Mouse (Mus musculus): ENCODE data around the gene 1700122O11Rik. TPM values are rescaled to one million over a fixed set of nuclear protein-coding genes. Genes with fewer than 3 reads are reported as not detected.

Gene 1700122O11Rik
- polyA plus RNA-seq, 1 experiment from 2014 or later, result not detected

DNA sequence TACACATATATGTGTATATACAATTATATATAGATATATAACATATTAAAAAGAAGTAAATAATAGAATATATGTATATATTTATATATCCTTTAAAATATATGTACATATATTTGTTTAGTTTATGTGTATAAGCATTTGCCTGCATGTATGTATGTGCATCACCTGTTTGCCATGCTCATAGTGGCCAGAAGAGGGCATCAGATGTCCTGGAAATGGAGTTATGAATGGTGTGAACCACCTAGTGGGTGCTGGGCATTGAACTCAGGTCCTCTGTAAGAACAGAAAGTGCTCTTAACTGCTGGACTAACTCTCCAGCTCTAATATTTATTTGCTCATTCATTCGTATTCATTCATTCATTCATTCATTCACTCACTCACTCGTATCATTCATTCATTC lies 15.6 kb upstream of the 1700122O11Rik start:
- ATAC-seq (ENCODE audit: insufficient number of reproducible peaks, insufficient read depth, low FRiP score, low read depth), result no peak
- H3K9ac ChIP-seq (replicated peaks; ENCODE audit: low read depth, low read length), result no peak overlapping the region
- H3K9me3 ChIP-seq (ENCODE audit: control insufficient read depth, low read depth, low read length), result no peaks in the 10 kb centered on the region
- H3K4me2 ChIP-seq (replicated peaks; ENCODE audit: low read depth, low read length), result no peak overlapping the region
- no peak overlapping the region for H3K4me3 ChIP-seq (ENCODE audit: low read depth, low read length)
- H3K36me3 ChIP-seq (ENCODE audit: control insufficient read depth, insufficient read depth, low read length), result no peaks in the 10 kb centered on the region
- 0 out of 2 replicates have a peak, but pooled peaks cover 9% of the 10 kb centered on the region for H3K4me1 ChIP-seq (ENCODE audit: control insufficient read depth, insufficient read depth, low read length)
- WGBS, result 77% methylated on average over 2 of the region's 2 CpGs
- H3K27ac ChIP-seq (ENCODE audit: low read length), result no peak overlapping the region
- H3K27me3 ChIP-seq (ENCODE audit: control insufficient read depth, insufficient read depth, low read length), result 0 out of 2 replicates have a peak, but pooled peaks cover 4% of the 10 kb centered on the region

DNA sequence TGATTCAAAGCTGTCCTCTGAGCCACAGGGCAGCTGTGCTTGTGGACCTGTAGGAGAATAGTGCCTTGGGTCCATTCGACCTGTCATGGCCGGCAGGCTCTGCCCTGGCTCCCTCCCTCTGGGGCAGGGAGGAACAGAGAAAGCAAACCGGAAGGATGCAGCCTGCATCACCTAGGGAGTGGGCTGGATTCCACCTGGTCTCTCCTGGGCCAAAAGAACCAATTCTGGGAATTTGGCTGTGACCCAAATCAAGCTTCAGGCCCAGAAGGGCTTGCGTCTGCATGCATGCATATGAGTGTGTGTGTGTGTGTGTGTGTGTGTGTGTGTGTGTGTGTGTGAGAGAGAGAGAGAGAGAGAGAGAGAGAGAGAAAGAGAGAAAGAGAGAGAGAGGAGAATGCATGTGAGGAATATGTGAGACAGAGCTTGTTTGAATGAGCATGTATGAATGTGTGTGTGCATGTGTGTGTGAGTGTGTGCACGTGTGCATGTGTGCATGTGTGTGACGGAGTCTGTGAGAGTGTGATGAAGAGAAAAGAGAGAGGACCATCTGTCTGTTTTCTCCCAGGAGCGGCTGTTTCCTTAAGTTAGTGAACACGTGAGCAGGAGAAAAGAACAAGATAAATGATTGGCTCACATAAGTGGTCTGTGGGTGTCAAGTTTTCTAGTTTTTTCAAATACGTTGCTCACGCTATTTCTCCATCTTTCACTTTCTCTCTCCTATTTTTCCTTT lies 14.4 kb upstream of the 1700122O11Rik start:
- ATAC-seq (ENCODE audit: insufficient number of reproducible peaks, insufficient read depth, low FRiP score, low read depth), result no peak
- Histone ChIP-seq H3K36me3 (ENCODE audit: control insufficient read depth, insufficient read depth, low read length) (no peaks in the 10 kb centered on the region), H3K9ac (replicated peaks; ENCODE audit: low read depth, low read length) (no peak overlapping the region), H3K27me3 (ENCODE audit: control insufficient read depth, insufficient read depth, low read length) (no peaks in the 10 kb centered on the region), H3K4me1 (ENCODE audit: control insufficient read depth, insufficient read depth, low read length) (0 out of 2 replicates have a peak, but pooled peaks cover 8% of the 10 kb centered on the region), H3K4me3 (ENCODE audit: low read depth, low read length) (no peak overlapping the region), H3K4me2 (replicated peaks; ENCODE audit: low read depth, low read length) (no peak overlapping the region), H3K27ac (ENCODE audit: low read length) (no peak overlapping the region), H3K9me3 (ENCODE audit: control insufficient read depth, low read depth, low read length) (no peaks in the 10 kb centered on the region)
- WGBS, result 67% methylated on average over 10 of the region's 10 CpGs

DNA sequence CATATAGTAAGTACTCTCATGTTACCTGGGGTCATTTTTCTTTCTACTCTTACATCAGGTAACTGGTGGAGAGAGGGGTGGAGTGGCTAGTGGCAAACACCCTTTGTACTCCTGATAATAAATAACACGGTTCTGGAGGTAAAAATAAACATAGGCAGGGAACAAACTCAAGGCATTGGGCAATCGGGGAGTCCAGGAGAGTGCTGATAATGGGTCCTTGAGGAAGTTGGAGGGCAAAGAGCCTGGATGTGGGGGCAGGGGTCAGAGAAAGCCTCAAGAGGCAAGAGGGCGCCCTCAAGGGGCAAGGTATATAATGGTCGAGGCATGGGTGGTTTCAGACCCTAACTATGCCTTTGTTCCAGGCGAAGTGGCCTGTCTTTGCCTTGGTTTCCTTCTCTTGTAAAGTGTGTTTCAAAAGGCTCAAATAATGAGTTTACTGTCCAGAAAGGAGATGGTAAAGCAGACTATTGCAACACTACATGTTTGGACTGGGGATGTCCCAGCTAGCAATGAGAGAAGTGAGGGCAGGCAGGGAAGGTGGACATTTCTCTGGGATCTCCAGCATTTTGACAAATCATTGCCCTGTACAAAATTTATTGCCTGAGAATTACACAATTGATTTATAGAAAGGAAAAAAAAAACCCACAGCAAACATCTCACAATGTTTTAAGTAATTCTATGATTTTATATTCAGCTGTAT lies 13.7 kb upstream of the 1700122O11Rik start:
- peak; percentile 53; the same call in 1 of the 2 replicates for ATAC-seq (ENCODE audit: insufficient number of reproducible peaks, insufficient read depth, low FRiP score, low read depth)
- Histone ChIP-seq H3K4me3 (ENCODE audit: low read depth, low read length) (no peak overlapping the region), H3K36me3 (ENCODE audit: control insufficient read depth, insufficient read depth, low read length) (no peaks in the 10 kb centered on the region), H3K27me3 (ENCODE audit: control insufficient read depth, insufficient read depth, low read length) (no peaks in the 10 kb centered on the region), H3K4me2 (replicated peaks; ENCODE audit: low read depth, low read length) (no peak overlapping the region), H3K9ac (replicated peaks; ENCODE audit: low read depth, low read length) (no peak overlapping the region), H3K4me1 (ENCODE audit: control insufficient read depth, insufficient read depth, low read length) (0 out of 2 replicates have a peak, but pooled peaks cover 4% of the 10 kb centered on the region), H3K9me3 (ENCODE audit: control insufficient read depth, low read depth, low read length) (no peaks in the 10 kb centered on the region), H3K27ac (ENCODE audit: low read length) (no peak overlapping the region)
- WGBS, result 47% methylated on average over 5 of the region's 5 CpGs

DNA sequence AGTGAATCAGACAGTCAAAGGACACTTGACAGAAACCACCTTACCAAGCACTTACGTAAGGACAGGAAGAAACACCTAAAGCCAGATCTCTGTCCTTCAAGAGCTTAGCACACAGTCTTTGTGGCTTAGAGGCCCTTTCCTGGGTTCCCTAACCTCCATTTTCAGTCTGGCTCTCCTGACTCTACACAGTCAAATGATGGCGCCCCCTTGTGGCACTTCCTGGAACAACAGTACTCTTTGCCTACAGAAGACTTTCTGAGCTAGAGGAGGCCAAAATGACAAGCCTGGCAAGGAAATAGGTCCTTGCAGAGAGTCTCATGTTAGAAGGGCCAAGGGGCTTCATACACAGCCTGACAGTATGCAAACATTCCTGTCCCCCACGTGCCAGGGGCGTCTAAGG lies 7.5 kb upstream of the 1700122O11Rik start:
- no peak overlapping the region for H3K27ac ChIP-seq (ENCODE audit: low read length)
- H3K4me3 ChIP-seq (ENCODE audit: low read depth, low read length), result no peak overlapping the region
- no peak overlapping the region for H3K4me2 ChIP-seq (replicated peaks; ENCODE audit: low read depth, low read length)
- no peaks in the 10 kb centered on the region for H3K27me3 ChIP-seq (ENCODE audit: control insufficient read depth, insufficient read depth, low read length)
- 34% methylated on average over 4 of the region's 4 CpGs for WGBS
- 0 out of 2 replicates have a peak, but pooled peaks cover 4% of the 10 kb centered on the region for H3K4me1 ChIP-seq (ENCODE audit: control insufficient read depth, insufficient read depth, low read length)
- no peaks in the 10 kb centered on the region for H3K9me3 ChIP-seq (ENCODE audit: control insufficient read depth, low read depth, low read length)
- ATAC-seq (ENCODE audit: insufficient number of reproducible peaks, insufficient read depth, low FRiP score, low read depth), result no peak
- no peaks in the 10 kb centered on the region for H3K36me3 ChIP-seq (ENCODE audit: control insufficient read depth, insufficient read depth, low read length)
- no peak overlapping the region for H3K9ac ChIP-seq (replicated peaks; ENCODE audit: low read depth, low read length)

DNA sequence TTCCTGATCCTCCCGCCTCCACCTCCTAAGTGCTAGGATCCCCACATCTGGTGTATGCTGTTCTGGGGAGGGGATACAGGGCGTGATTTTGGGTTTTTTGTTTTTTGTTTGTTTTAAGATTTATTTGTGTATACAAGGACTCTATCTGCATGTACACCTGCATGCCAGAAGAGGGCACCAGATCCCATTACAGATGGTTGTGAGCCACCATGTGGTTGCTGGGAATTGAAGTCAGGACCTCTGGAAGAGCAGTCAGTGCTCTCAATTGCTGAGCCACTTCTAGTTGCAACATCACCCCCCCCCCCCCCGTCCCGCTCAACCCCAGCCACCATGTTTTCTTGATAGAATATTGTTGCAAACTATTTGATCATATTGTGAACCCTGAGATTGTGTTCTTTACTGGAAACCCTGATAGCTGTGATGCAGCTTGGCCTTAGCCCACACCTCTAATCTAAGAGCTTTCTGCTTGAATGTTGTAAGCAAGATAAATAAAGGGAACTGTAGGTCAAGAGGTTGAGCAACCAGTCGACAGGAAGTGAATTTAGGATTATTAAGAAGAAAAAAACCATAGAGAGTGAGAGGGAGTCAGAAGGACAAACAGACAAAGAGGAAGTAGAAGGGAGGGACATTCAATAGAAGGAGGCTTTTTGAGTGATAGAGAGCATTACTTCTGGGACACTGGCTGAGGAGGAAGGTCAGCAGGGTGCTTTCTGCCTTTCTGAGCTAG lies 5.2 kb upstream of the 1700122O11Rik start:
- H3K27ac ChIP-seq (ENCODE audit: low read length), result no peak overlapping the region
- H3K4me2 ChIP-seq (replicated peaks; ENCODE audit: low read depth, low read length), result no peak overlapping the region
- H3K9ac ChIP-seq (replicated peaks; ENCODE audit: low read depth, low read length), result no peak overlapping the region
- H3K9me3 ChIP-seq (ENCODE audit: control insufficient read depth, low read depth, low read length), result no peaks in the 10 kb centered on the region
- 66% methylated on average over 5 of the region's 5 CpGs for WGBS
- H3K27me3 ChIP-seq (ENCODE audit: control insufficient read depth, insufficient read depth, low read length), result no peaks in the 10 kb centered on the region
- peaks cover 12% of the 10 kb centered on the region for H3K4me1 ChIP-seq (ENCODE audit: control insufficient read depth, insufficient read depth, low read length)
- no peak for ATAC-seq (ENCODE audit: insufficient number of reproducible peaks, insufficient read depth, low FRiP score, low read depth)
- no peaks in the 10 kb centered on the region for H3K36me3 ChIP-seq (ENCODE audit: control insufficient read depth, insufficient read depth, low read length)
- no peak overlapping the region for H3K4me3 ChIP-seq (ENCODE audit: low read depth, low read length)

DNA sequence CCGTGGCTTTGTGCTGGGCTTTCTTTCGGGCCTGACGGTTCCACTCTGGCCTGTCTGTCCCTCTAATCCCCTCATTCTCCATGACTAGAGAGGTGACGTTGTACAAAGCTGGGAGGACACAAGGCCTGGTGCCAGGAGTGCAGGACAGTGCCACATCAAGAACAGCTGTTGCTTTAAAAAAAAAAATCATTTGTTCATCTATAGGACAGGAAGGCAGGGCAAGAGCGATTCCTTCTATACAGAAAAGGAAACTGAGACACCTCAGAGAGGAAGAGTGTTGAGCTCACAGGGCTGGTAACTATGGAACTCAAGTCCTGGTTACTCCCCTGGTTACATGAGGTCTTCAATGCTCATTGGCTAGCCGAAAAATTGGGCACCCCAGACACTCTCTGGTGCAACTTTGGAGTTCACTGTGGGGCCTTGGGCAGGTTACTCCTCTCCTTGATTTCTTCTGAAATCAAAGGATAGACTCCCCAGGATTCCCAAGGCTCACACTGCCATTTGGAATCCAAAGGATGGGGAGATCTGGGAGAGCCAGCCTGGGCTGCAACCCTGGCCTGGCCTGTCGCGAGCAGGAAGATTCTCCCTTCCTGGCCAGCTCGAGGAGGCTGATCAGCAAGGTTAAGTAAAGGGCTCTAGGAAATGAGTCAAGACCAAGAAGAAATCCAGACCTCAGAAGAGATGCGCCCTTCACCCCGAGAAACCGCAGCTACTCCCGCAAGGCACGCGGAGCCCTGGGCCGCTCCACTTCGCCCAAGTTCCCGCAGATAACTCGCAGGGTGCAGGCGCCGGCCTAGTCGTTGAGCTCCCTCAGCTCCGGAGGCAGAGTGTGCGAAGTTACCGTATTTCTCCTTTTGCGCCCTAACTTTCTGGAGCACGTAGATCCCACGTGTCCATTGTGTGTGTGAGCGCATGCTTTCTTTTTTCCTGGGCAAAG lies 3.5 kb upstream of the 1700122O11Rik start:
- Histone ChIP-seq H3K9me3 (ENCODE audit: control insufficient read depth, low read depth, low read length) (no peaks in the 10 kb centered on the region), H3K36me3 (ENCODE audit: control insufficient read depth, insufficient read depth, low read length) (no peaks in the 10 kb centered on the region), H3K27me3 (ENCODE audit: control insufficient read depth, insufficient read depth, low read length) (no peaks in the 10 kb centered on the region), H3K4me3 (ENCODE audit: low read depth, low read length) (peak overlapping the region; percentile 15), H3K9ac (replicated peaks; ENCODE audit: low read depth, low read length) (no peak overlapping the region; the same call in 1 of the 2 replicates), H3K4me2 (replicated peaks; ENCODE audit: low read depth, low read length) (peak overlapping the region; percentile 33), H3K4me1 (ENCODE audit: control insufficient read depth, insufficient read depth, low read length) (peaks cover 12% of the 10 kb centered on the region), H3K27ac (ENCODE audit: low read length) (peak overlapping the region; percentile 83; the same call in 1 of the 2 replicates)
- peak; percentile 73 for ATAC-seq (ENCODE audit: insufficient number of reproducible peaks, insufficient read depth, low FRiP score, low read depth)
- WGBS, result 9% methylated on average over 29 of the region's 29 CpGs

DNA sequence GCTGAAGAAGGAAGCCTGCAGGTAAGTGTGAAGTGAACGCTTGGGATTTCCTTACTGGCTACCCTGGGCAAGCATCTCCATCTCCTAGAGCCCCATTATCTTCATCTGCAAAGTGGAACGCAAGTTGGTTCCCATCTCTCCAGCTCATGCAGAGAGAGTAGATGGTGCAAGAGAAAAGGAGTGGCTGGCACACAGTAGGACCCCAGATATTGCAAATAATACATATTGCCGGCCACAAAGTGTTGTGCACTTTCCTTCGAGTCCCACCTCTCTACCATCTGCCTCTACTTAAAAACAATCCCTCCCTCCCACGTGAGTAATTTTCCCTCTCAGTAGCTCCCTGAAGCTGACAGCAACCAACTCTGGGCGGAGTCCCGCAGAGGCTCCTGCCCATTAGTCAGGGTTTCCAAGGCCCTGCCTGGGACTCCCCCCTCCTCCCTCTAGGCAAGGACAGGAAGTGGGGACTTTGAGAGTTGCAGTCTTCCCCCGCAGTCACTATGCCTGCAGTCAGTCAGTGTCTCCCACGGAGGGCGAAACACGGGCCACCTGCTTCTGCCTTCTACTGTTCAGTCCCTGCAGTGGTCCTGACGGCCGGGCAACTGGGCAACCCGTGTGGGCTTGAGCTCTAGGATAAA lies 1.3 kb upstream of the 1700122O11Rik start:
- Histone ChIP-seq H3K4me3 (ENCODE audit: low read depth, low read length) (peak overlapping the region; percentile 12; the same call in 1 of the 2 replicates), H3K4me1 (ENCODE audit: control insufficient read depth, insufficient read depth, low read length) (peaks cover 12% of the 10 kb centered on the region), H3K27me3 (ENCODE audit: control insufficient read depth, insufficient read depth, low read length) (no peaks in the 10 kb centered on the region), H3K9me3 (ENCODE audit: control insufficient read depth, low read depth, low read length) (no peaks in the 10 kb centered on the region), H3K27ac (ENCODE audit: low read length) (peak overlapping the region; percentile 68; the same call in 1 of the 2 replicates), H3K9ac (replicated peaks; ENCODE audit: low read depth, low read length) (no peak overlapping the region), H3K4me2 (replicated peaks; ENCODE audit: low read depth, low read length) (peak overlapping the region; percentile 36), H3K36me3 (ENCODE audit: control insufficient read depth, insufficient read depth, low read length) (no peaks in the 10 kb centered on the region)
- peak; percentile 83 for ATAC-seq (ENCODE audit: insufficient number of reproducible peaks, insufficient read depth, low FRiP score, low read depth)
- WGBS, result 14% methylated on average over 14 of the region's 14 CpGs

Measured in stomach, embryonic 14.5 days (tissue).